Mouse (Mus musculus): ENCODE results near the gene Jak1. TPM values are rescaled to one million over a fixed set of nuclear protein-coding genes. Genes with fewer than 3 reads are reported as not detected.

Jak1 gene
- polyA plus RNA-seq, 1 experiment from 2014 or later: 72.2 TPM

DNA sequence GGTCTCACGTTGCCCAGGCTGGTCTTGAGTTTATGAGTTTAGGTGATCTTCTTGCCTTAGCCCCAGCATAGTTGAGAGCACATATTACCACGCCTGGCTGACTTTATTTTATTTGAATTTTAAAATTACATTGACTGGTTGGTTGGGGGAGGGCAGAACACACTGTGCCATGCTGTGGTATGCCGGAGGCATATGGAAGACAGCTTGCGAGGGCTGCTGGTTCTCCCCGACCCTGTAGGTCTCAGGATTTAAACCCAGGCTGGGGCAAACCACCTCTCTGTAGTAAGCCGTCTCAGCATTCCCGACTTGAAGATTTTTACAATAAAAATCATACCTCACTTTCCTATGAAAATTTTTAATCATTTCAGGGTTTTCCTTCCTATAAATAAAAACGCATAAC, 130.1 kb downstream of the Jak1 start:
- ATAC-seq (ENCODE audit: insufficient number of reproducible peaks, insufficient read depth, low FRiP score, low TSS enrichment, low read depth): no peak
- 68% methylated on average over 8 of the region's 8 CpGs for WGBS
- peaks cover 28% of the 10 kb centered on the region for H3K36me3 ChIP-seq
- H3K4me2 ChIP-seq: no peak overlapping the region
- H3K9me3 ChIP-seq: no peaks in the 10 kb centered on the region
- H3K27ac ChIP-seq: no peak overlapping the region
- no peak overlapping the region for H3K9ac ChIP-seq
- H3K4me1 ChIP-seq: no peaks in the 10 kb centered on the region; the same call in 1 of the 2 replicates
- H3K27me3 ChIP-seq: no peaks in the 10 kb centered on the region
- no peak overlapping the region for H3K4me3 ChIP-seq

DNA sequence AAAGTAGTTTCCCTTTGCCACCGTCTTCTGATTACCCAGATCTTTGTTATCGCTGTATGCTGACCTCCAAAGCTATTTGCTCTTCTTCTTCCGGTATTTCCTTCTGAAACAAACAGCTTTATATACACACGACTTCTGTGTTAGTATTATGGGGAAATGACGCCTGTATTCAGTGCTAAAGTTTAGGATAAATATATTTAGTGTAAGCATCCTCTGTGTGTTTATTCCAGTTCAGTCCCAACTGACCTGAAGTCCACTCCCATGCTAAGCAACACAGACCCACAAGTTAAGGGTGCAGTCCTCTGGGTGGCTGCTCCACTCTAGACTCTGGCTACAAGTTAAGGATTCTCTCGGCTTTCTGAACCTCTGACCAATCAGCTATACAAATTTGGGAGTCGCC, 144.1 kb downstream of the Jak1 start:
- ATAC-seq (ENCODE audit: insufficient number of reproducible peaks, insufficient read depth, low FRiP score, low TSS enrichment, low read depth): no peak
- Histone ChIP-seq H3K36me3 (peaks cover 23% of the 10 kb centered on the region), H3K27ac (no peak overlapping the region), H3K27me3 (no peaks in the 10 kb centered on the region), H3K4me1 (no peaks in the 10 kb centered on the region), H3K9me3 (no peaks in the 10 kb centered on the region), H3K4me2 (no peak overlapping the region), H3K9ac (no peak overlapping the region), H3K4me3 (no peak overlapping the region)
- 90% methylated on average over 7 of the region's 7 CpGs for WGBS

DNA sequence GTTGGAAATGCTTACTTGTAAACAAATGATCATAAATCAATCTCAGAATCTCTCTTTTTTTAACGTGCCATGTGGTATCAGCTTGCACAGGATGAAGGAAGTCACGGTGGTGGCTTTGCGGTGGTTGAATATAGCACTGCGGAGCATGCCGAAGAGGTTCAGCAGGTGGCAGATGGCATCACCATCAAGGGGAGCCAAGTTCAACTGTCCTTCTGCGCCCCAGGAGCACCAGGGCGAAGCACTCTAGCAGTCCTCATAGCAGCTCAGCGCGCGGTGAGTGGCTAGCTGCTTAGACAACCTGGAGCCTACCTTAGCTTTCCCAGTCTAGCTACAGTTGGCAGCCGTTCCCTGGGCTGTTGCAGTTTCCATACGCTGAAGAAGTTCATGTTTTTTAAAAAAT, 158.0 kb downstream of the Jak1 start:
- no peak overlapping the region for H3K9ac ChIP-seq

More for the DNA sequence above, 158.0 kb downstream of the Jak1 start:
- 89% methylated on average over 12 of the region's 12 CpGs for WGBS
- peaks cover 15% of the 10 kb centered on the region for H3K9me3 ChIP-seq
- H3K4me3 ChIP-seq: no peak overlapping the region
- no peak overlapping the region for H3K27ac ChIP-seq
- no peak overlapping the region for H3K4me2 ChIP-seq
- H3K36me3 ChIP-seq: peaks cover 50% of the 10 kb centered on the region
- H3K4me1 ChIP-seq: no peaks in the 10 kb centered on the region
- no peaks in the 10 kb centered on the region for H3K27me3 ChIP-seq
- no peak for ATAC-seq (ENCODE audit: insufficient number of reproducible peaks, insufficient read depth, low FRiP score, low TSS enrichment, low read depth)

Other genes with a start within 250 kb of the Jak1 start
- gene Gm10577, start 244.6 kb downstream of the Jak1 start, polyA plus RNA-seq (2015; fragmentation: Nextera tagmentation; extraction: Ambion mirVana): not detected in 2 replicates
- gene Raver2, start 196.3 kb downstream of the Jak1 start, polyA plus RNA-seq (2015; fragmentation: Nextera tagmentation; extraction: Ambion mirVana): 13.4 and 14.1 TPM in 2 replicates
- gene Ak4, start 154.0 kb upstream of the Jak1 start, polyA plus RNA-seq (2015; fragmentation: Nextera tagmentation; extraction: Ambion mirVana): 11.3 and 12.0 TPM in 2 replicates
- 2.0 and 2.4 TPM in 2 replicates for gene Dnajc6, start 231.4 kb upstream of the Jak1 start, polyA plus RNA-seq (2015; fragmentation: Nextera tagmentation; extraction: Ambion mirVana)